Mouse (Mus musculus): Measurements from ENCODE around the gene Clcn7. TPM values are rescaled to one million over a fixed set of nuclear protein-coding genes. Genes with fewer than 3 reads are reported as not detected.

Clcn7 gene
- polyA plus RNA-seq (2016; fragmentation: Nextera tagmentation; extraction: Ambion mirVana), result 21.3 and 26.5 TPM in 2 replicates

DNA sequence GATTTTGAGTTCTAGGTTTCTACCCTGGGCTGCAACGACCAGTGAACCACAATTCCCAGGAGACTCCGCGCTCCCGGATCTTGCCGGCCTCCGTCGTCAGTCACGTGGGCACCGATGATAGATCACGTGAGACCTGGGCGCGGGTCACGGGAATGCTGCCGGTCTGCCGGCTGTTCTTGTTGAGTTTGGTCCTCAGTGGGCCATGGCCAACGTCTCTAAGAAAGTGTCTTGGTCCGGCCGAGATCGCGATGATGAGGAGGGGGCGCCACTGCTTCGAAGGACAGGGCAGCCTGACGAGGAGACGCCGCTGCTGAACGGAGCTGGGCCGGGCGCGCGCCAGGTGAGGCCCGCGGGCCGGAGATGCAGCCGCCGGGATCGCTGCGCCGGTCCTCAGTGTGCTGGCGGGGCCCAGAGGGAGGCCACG, at the start of gene Clcn7:
TSS of gene Clcn7 (plus strand) at position 117 of the 424 bp plus-strand sequence.
- Histone ChIP-seq H3K4me1 (peaks cover 11% of the 10 kb centered on the region), H3K27ac (peak within 1 kb of the TSS; percentile 75), H3K27me3 (ENCODE audit: low read depth, poor library complexity, severe bottlenecking) (no peaks in the 10 kb centered on the region), H3K36me3 (peaks cover 9% of the 10 kb centered on the region; the same call in 1 of the 2 replicates), H3K9me3 (replicated peaks) (no peaks in the 10 kb centered on the region), H3K4me3 (peak within 1 kb of the TSS; percentile 76)
- peak; percentile 99 for DNase-seq (ENCODE audit: low spot score)
- under 1% methylated on average over 40 of the region's 40 CpGs for WGBS

GRCm38 (mm10) chr17:25083444-25083931, 49.7 kb upstream of the Clcn7 start, which contains the start of gene Tmem204:
Tmem204 (minus strand) TSS chr17:25083591.
- peak within 1 kb of the TSS; percentile 26 for H3K4me3 ChIP-seq
- H3K9me3 ChIP-seq (replicated peaks), result no peaks in the 10 kb centered on the region

DNA sequence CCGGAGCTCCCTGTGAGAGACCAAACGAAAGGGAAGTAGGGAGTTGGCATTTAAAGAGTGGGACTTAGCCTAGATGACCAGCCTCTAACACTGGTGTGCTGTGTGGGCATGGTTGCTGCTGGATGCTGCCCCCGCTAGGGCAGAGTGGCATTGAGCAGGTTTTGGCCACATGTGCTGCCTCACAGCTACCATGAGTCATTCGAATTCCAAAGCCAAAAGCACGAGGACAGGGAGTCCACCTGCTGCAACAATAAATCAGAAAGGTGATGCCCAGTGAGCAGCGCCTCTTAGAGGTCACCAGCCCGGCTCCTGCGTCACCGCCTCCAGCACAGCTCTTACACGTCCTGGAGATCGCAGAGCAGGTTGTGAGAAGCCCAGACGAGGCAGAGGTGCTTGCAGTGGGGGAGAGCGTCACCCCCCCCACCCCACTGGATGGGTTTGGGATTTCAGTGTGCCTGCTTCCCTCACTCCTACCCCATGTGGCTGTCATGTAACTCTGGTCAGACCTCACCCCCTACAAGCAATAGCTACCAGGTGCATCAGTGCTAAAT, 48.3 kb upstream of the Clcn7 start:
- DNase-seq (ENCODE audit: low spot score), result peak; percentile 42
- Histone ChIP-seq H3K9me3 (replicated peaks) (no peaks in the 10 kb centered on the region), H3K36me3 (peaks cover 36% of the 10 kb centered on the region), H3K4me1 (peaks cover 58% of the 10 kb centered on the region), H3K4me3 (no peak overlapping the region), H3K27ac (peak overlapping the region; percentile 95), H3K27me3 (ENCODE audit: low read depth, poor library complexity, severe bottlenecking) (no peaks in the 10 kb centered on the region)
- 76% methylated on average over 13 of the region's 13 CpGs for whole genome bisulfite sequencing

More at GRCm38 (mm10) chr17:25083444-25083931, 49.7 kb upstream of the Clcn7 start, which contains the start of gene Tmem204:
- Histone ChIP-seq H3K36me3 (peaks cover 27% of the 10 kb centered on the region), H3K27ac (peak within 1 kb of the TSS; percentile 95), H3K27me3 (ENCODE audit: low read depth, poor library complexity, severe bottlenecking) (no peaks in the 10 kb centered on the region), H3K4me1 (peaks cover 68% of the 10 kb centered on the region)
- 17% methylated on average over 7 of the region's 7 CpGs for WGBS
- peak; percentile 88 for DNase-seq (ENCODE audit: low spot score)

- Histone ChIP-seq H3K27ac (peak overlapping the region; percentile 95), H3K4me1 (peaks cover 40% of the 10 kb centered on the region)
- 91% methylated on average over 7 of the region's 7 CpGs for WGBS
These were observed 46.5 kb upstream of the Clcn7 start for GRCm38 (mm10) chr17:25086724-25087123.

DNA sequence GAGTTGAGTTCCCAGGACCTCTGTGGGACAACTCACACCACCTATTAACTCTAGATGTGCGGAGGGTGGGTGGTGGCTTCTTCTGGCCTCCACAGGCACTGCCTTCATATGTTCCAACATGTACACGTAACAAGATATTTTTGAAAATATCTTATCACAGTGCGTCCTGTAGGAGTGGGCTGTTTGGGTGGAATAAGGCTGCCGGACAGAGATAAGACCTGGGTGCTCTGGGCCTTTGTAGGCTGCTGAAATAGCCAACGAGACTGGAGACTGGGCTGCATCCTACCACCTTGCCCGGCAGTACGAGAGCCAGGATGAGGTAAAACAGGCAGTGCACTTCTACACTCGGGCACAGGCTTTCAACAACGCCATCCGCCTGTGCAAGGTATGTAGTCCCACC, 44.0 kb upstream of the Clcn7 start:
- H3K27ac ChIP-seq, result peak overlapping the region; percentile 15; the same call in 1 of the 2 replicates
- DNase-seq (ENCODE audit: low spot score), result no peak
- WGBS, result 92% methylated on average over 10 of the region's 10 CpGs

More at GRCm38 (mm10) chr17:25086724-25087123, 46.5 kb upstream of the Clcn7 start:
- Histone ChIP-seq H3K4me3 (no peak overlapping the region), H3K27me3 (ENCODE audit: low read depth, poor library complexity, severe bottlenecking) (no peaks in the 10 kb centered on the region), H3K9me3 (replicated peaks) (no peaks in the 10 kb centered on the region), H3K36me3 (peaks cover 31% of the 10 kb centered on the region)
- no peak for DNase-seq (ENCODE audit: low spot score)

GRCm38 (mm10) chr17:25090450-25090849, 42.7 kb upstream of the Clcn7 start:
- H3K27me3 ChIP-seq (ENCODE audit: low read depth, poor library complexity, severe bottlenecking), result no peaks in the 10 kb centered on the region
- no peak overlapping the region for H3K27ac ChIP-seq
- peaks cover 4% of the 10 kb centered on the region for H3K4me1 ChIP-seq
- no peak for DNase-seq (ENCODE audit: low spot score)
- no peak overlapping the region for H3K4me3 ChIP-seq
- WGBS, result 90% methylated on average over 10 of the region's 10 CpGs
- no peaks in the 10 kb centered on the region for H3K9me3 ChIP-seq (replicated peaks)
- peaks cover 62% of the 10 kb centered on the region for H3K36me3 ChIP-seq

More for the DNA sequence above, 44.0 kb upstream of the Clcn7 start:
- H3K9me3 ChIP-seq (replicated peaks), result no peaks in the 10 kb centered on the region
- peaks cover 52% of the 10 kb centered on the region for H3K36me3 ChIP-seq
- H3K4me1 ChIP-seq, result peaks cover 17% of the 10 kb centered on the region
- H3K27me3 ChIP-seq (ENCODE audit: low read depth, poor library complexity, severe bottlenecking), result no peaks in the 10 kb centered on the region
- no peak overlapping the region for H3K4me3 ChIP-seq

- no peak overlapping the region for H3K4me3 ChIP-seq
- 98% methylated on average over 2 of the region's 2 CpGs for WGBS
- H3K9me3 ChIP-seq (replicated peaks), result no peaks in the 10 kb centered on the region
- no peak overlapping the region for H3K27ac ChIP-seq
- no peaks in the 10 kb centered on the region for H3K4me1 ChIP-seq
- H3K27me3 ChIP-seq (ENCODE audit: low read depth, poor library complexity, severe bottlenecking), result no peaks in the 10 kb centered on the region
- peaks cover 75% of the 10 kb centered on the region for H3K36me3 ChIP-seq
- no peak for DNase-seq (ENCODE audit: low spot score)
These were observed 37.0 kb upstream of the Clcn7 start for GRCm38 (mm10) chr17:25096221-25096620.

GRCm38 (mm10) chr17:25100052-25100451, 33.1 kb upstream of the Clcn7 start:
- 94% methylated on average over 6 of the region's 6 CpGs for WGBS
- no peak overlapping the region for H3K4me3 ChIP-seq
- no peak overlapping the region for H3K27ac ChIP-seq
- peaks cover 84% of the 10 kb centered on the region for H3K36me3 ChIP-seq
- H3K27me3 ChIP-seq (ENCODE audit: low read depth, poor library complexity, severe bottlenecking), result no peaks in the 10 kb centered on the region
- no peaks in the 10 kb centered on the region for H3K4me1 ChIP-seq
- no peak for DNase-seq (ENCODE audit: low spot score)
- H3K9me3 ChIP-seq (replicated peaks), result no peaks in the 10 kb centered on the region

DNA sequence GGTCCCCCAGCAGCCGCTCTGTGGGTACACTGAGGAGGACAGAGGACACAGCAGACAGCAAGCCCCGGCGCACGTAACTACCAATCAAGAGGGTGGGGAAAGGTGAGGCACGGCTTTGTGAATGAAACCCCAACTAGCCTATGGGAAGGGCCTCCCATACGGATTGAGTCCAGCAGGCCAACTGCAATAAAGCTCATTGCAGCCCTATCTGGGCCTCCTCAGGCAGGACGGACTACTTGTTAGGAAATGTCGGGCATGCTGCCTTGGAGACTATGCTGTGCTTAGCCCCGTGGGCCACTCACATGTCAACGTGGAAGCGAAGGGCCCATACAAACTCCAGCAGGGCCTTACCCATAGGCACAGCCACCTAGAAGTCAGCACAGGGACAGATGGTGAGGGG, 31.9 kb upstream of the Clcn7 start:
- no peaks in the 10 kb centered on the region for H3K27me3 ChIP-seq (ENCODE audit: low read depth, poor library complexity, severe bottlenecking)
- no peak overlapping the region for H3K4me3 ChIP-seq
- DNase-seq (ENCODE audit: low spot score), result no peak
- no peak overlapping the region for H3K27ac ChIP-seq
- WGBS, result 94% methylated on average over 11 of the region's 11 CpGs
- H3K9me3 ChIP-seq (replicated peaks), result no peaks in the 10 kb centered on the region
- H3K4me1 ChIP-seq, result no peaks in the 10 kb centered on the region
- H3K36me3 ChIP-seq, result peaks cover 94% of the 10 kb centered on the region

DNA sequence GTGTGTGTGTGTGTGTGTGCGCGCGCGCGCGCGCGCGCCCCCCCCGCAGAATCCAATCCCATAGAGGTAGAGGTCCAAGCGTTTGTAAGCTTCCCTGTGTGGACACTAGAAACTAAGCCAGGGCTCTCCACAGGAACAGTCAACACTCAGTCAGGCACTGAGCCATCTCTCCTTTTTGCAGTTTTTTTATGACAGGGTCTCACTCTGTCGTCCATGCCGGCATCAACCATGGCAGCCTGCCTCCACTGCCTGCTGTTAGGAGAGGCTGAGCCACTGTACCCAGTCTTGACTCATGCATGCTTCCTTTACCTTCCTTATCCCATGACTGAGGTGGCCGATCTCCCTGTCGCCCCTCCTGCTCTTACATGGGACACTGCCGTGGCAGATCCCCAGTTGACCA, 25.4 kb upstream of the Clcn7 start:
- Histone ChIP-seq H3K4me3 (no peak overlapping the region), H3K4me1 (no peaks in the 10 kb centered on the region; the same call in 1 of the 2 replicates), H3K27ac (no peak overlapping the region), H3K27me3 (ENCODE audit: low read depth, poor library complexity, severe bottlenecking) (no peaks in the 10 kb centered on the region), H3K36me3 (peaks cover 100% of the 10 kb centered on the region), H3K9me3 (replicated peaks) (no peaks in the 10 kb centered on the region)
- no peak for DNase-seq (ENCODE audit: low spot score)
- WGBS, result 95% methylated on average over 7 of the region's 16 CpGs

- DNase-seq (ENCODE audit: low spot score), result peak; percentile 46
- Histone ChIP-seq H3K4me3 (no peak overlapping the region), H3K36me3 (peaks cover 98% of the 10 kb centered on the region), H3K27ac (no peak overlapping the region), H3K4me1 (peaks cover 1% of the 10 kb centered on the region), H3K27me3 (ENCODE audit: low read depth, poor library complexity, severe bottlenecking) (no peaks in the 10 kb centered on the region), H3K9me3 (replicated peaks) (no peaks in the 10 kb centered on the region)
- WGBS, result 80% methylated on average over 2 of the region's 2 CpGs
These were observed 23.6 kb upstream of the Clcn7 start for GRCm38 (mm10) chr17:25109578-25109977.

DNA sequence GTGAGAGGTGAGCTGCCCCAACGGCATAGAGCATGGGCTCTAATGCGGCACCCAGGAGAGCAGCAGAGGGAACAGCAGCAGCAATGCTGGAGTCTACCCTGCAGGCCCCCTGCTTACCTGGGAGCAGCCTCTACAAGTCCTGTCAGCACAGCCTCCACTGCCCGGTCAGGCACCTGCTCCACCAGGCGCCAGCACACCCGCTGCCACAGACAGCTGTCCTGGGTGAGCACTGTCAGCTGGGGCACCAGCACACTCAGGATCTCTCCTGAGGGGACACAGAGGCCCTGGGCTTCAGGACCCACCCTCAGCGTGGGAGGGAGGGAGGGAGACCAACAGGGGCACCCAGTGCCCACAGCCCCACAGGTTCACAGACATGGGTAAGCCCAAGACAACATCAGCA, 22.6 kb upstream of the Clcn7 start:
- no peak for DNase-seq (ENCODE audit: low spot score)
- 93% methylated on average over 6 of the region's 6 CpGs for WGBS
- no peak overlapping the region for H3K4me3 ChIP-seq
- no peaks in the 10 kb centered on the region for H3K9me3 ChIP-seq (replicated peaks)
- H3K36me3 ChIP-seq, result peaks cover 88% of the 10 kb centered on the region
- H3K4me1 ChIP-seq, result peaks cover 9% of the 10 kb centered on the region
- H3K27ac ChIP-seq, result no peak overlapping the region
- H3K27me3 ChIP-seq (ENCODE audit: low read depth, poor library complexity, severe bottlenecking), result no peaks in the 10 kb centered on the region

GRCm38 (mm10) chr17:25111220-25111619, 22.0 kb upstream of the Clcn7 start:
- Histone ChIP-seq H3K4me1 (peaks cover 13% of the 10 kb centered on the region), H3K36me3 (peaks cover 81% of the 10 kb centered on the region), H3K27ac (no peak overlapping the region), H3K27me3 (ENCODE audit: low read depth, poor library complexity, severe bottlenecking) (no peaks in the 10 kb centered on the region), H3K4me3 (no peak overlapping the region), H3K9me3 (replicated peaks) (no peaks in the 10 kb centered on the region)
- DNase-seq (ENCODE audit: low spot score), result no peak
- 95% methylated on average over 5 of the region's 5 CpGs for WGBS
